Mouse (Mus musculus) small intestine, adult 2 months (tissue): ENCODE results near the gene Fam217a.

Experiments used
- CTCF ChIP-seq: fragments of 200-500 bp; IDR thresholded peaks from 2 replicates; pipeline ENCODE4 v1.5.1; 2012; ENCODE audit warnings: low read depth, mild to moderate bottlenecking, control low read depth, inconsistent platforms, low read length, moderate library complexity, mixed read lengths; ENCODE audit not compliant: insufficient replicate concordance, insufficient read length; ENCODE audit errors: extremely low read depth
- POLR2A ChIP-seq: fragments of 200-500 bp; IDR thresholded peaks from 2 replicates; pipeline ENCODE4 v1.6.1; 2012; ENCODE audit warnings: low read depth, mild to moderate bottlenecking, control low read depth, inconsistent platforms, low read length, moderate library complexity

DNA sequence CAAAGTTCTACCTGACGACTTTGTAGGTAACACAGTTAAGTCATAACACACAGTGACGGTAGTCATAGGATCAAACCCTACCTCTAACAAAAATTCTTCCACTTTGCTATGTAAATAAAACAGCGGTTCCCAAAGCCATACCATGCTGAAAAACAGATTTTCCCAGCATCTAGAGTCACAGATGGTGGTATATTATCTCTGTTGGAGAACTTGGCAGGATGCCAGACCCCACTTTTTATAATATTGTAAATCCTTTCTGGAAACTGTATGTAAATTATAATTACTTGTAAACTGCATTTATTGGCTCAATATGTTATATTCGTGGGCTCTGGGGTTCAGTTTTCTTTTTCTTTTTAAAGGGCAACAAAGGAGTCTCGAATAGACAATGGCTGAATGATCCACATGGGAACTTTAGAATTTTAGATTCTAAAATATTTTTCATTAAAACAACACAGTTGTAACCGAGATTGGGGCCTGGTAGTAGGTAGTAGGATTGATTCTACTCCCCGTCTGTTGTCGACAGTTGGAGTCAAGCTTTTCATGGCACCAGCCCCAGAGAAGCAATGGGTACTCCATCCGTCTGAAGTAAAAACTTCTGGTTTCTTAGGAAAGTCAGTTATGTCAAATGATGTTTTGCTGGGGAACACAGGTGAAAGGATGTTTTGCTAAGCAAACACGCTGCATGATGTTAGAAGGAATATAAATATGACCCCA, 11.0 kb upstream of the Fam217a start:
- TF ChIP-seq CTCF: no peak
- TF ChIP-seq POLR2A: no peak
